Mouse (Mus musculus): Measurements from ENCODE around the gene Ell. TPM values are rescaled to one million over a fixed set of nuclear protein-coding genes. Genes with fewer than 3 reads are reported as not detected.

The Ell gene
- polyA plus RNA-seq, 1 experiment = 12.4 TPM

- H3K9me3 ChIP-seq (replicated peaks; ENCODE audit: control insufficient read depth, insufficient read depth, low read length, poor library complexity, severe bottlenecking) = no peaks in the 10 kb centered on the region
- H3K9ac ChIP-seq (ENCODE audit: low read depth, poor library complexity, severe bottlenecking) = peak overlapping the region; percentile 36
- no peaks in the 10 kb centered on the region for H3K36me3 ChIP-seq (ENCODE audit: control insufficient read depth, insufficient read depth, low read length, poor library complexity, severe bottlenecking)
- H3K27ac ChIP-seq (ENCODE audit: insufficient read depth, low read length) = peak overlapping the region; percentile 87
- TF ChIP-seq CTCF (IDR thresholded peaks at IDR 0.05; ENCODE audit: low read depth, low read length) = no peak
- peak; percentile 67; the same call in 1 of the 2 replicates for TF ChIP-seq EP300 (IDR thresholded peaks at IDR 0.05; ENCODE audit: insufficient read depth, low read depth, low read length)
- TF ChIP-seq POLR2A (IDR thresholded peaks at IDR 0.05; ENCODE audit: insufficient read depth, low read length) = peak; percentile 82
- H3K4me1 ChIP-seq (ENCODE audit: control insufficient read depth, insufficient read depth, low read length) = peaks cover 4% of the 10 kb centered on the region
- H3K4me3 ChIP-seq (ENCODE audit: low read depth, low read length) = peak overlapping the region; percentile 33
- no peaks in the 10 kb centered on the region for H3K27me3 ChIP-seq (ENCODE audit: control insufficient read depth, insufficient read depth, low read length, poor library complexity, severe bottlenecking)
Measured at GRCm38 (mm10) chr8:70618888-70619334, 79.7 kb downstream of the Ell start.

- H3K4me1 ChIP-seq (ENCODE audit: control insufficient read depth, insufficient read depth, low read length) = peaks cover 4% of the 10 kb centered on the region
- no peaks in the 10 kb centered on the region for H3K27me3 ChIP-seq (ENCODE audit: control insufficient read depth, insufficient read depth, low read length, poor library complexity, severe bottlenecking)
- no peak overlapping the region for H3K27ac ChIP-seq (ENCODE audit: insufficient read depth, low read length)
- TF ChIP-seq CTCF (IDR thresholded peaks at IDR 0.05; ENCODE audit: low read depth, low read length) (no peak), EP300 (IDR thresholded peaks at IDR 0.05; ENCODE audit: insufficient read depth, low read depth, low read length) (no peak), POLR2A (IDR thresholded peaks at IDR 0.05; ENCODE audit: insufficient read depth, low read length) (no peak)
- H3K4me3 ChIP-seq (ENCODE audit: low read depth, low read length) = no peak overlapping the region
- H3K9ac ChIP-seq (ENCODE audit: low read depth, poor library complexity, severe bottlenecking) = no peak overlapping the region
- H3K36me3 ChIP-seq (ENCODE audit: control insufficient read depth, insufficient read depth, low read length, poor library complexity, severe bottlenecking) = no peaks in the 10 kb centered on the region
- H3K9me3 ChIP-seq (replicated peaks; ENCODE audit: control insufficient read depth, insufficient read depth, low read length, poor library complexity, severe bottlenecking) = 0 out of 2 replicates have a peak, but pooled peaks cover 2% of the 10 kb centered on the region
Measured at GRCm38 (mm10) chr8:70622220-70622619, 83.0 kb downstream of the Ell start.

- no peak for TF ChIP-seq POLR2A (IDR thresholded peaks at IDR 0.05; ENCODE audit: insufficient read depth, low read length)
- peak; percentile 74 for TF ChIP-seq CTCF (IDR thresholded peaks at IDR 0.05; ENCODE audit: low read depth, low read length)
- Histone ChIP-seq H3K36me3 (ENCODE audit: control insufficient read depth, insufficient read depth, low read length, poor library complexity, severe bottlenecking) (no peaks in the 10 kb centered on the region), H3K27ac (ENCODE audit: insufficient read depth, low read length) (no peak overlapping the region), H3K4me1 (ENCODE audit: control insufficient read depth, insufficient read depth, low read length) (no peaks in the 10 kb centered on the region), H3K27me3 (ENCODE audit: control insufficient read depth, insufficient read depth, low read length, poor library complexity, severe bottlenecking) (no peaks in the 10 kb centered on the region), H3K9me3 (replicated peaks; ENCODE audit: control insufficient read depth, insufficient read depth, low read length, poor library complexity, severe bottlenecking) (0 out of 2 replicates have a peak, but pooled peaks cover 2% of the 10 kb centered on the region), H3K4me3 (ENCODE audit: low read depth, low read length) (no peak overlapping the region), H3K9ac (ENCODE audit: low read depth, poor library complexity, severe bottlenecking) (peak overlapping the region; percentile 45)
Measured at GRCm38 (mm10) chr8:70625104-70625503, 85.8 kb downstream of the Ell start.

- H3K27ac ChIP-seq (ENCODE audit: insufficient read depth, low read length) = no peak overlapping the region
- TF ChIP-seq EP300 (IDR thresholded peaks at IDR 0.05; ENCODE audit: insufficient read depth, low read depth, low read length) (no peak), CTCF (IDR thresholded peaks at IDR 0.05; ENCODE audit: low read depth, low read length) (no peak)
- no peaks in the 10 kb centered on the region for H3K36me3 ChIP-seq (ENCODE audit: control insufficient read depth, insufficient read depth, low read length, poor library complexity, severe bottlenecking)
- H3K9ac ChIP-seq (ENCODE audit: low read depth, poor library complexity, severe bottlenecking) = no peak overlapping the region
- no peak overlapping the region for H3K4me3 ChIP-seq (ENCODE audit: low read depth, low read length)
- H3K9me3 ChIP-seq (replicated peaks; ENCODE audit: control insufficient read depth, insufficient read depth, low read length, poor library complexity, severe bottlenecking) = 0 out of 2 replicates have a peak, but pooled peaks cover 2% of the 10 kb centered on the region
- no peaks in the 10 kb centered on the region for H3K27me3 ChIP-seq (ENCODE audit: control insufficient read depth, insufficient read depth, low read length, poor library complexity, severe bottlenecking)
- no peaks in the 10 kb centered on the region for H3K4me1 ChIP-seq (ENCODE audit: control insufficient read depth, insufficient read depth, low read length)
Measured at GRCm38 (mm10) chr8:70627041-70627440, 87.8 kb downstream of the Ell start.

- Histone ChIP-seq H3K9me3 (replicated peaks; ENCODE audit: control insufficient read depth, insufficient read depth, low read length, poor library complexity, severe bottlenecking) (0 out of 2 replicates have a peak, but pooled peaks cover 2% of the 10 kb centered on the region), H3K4me3 (ENCODE audit: low read depth, low read length) (no peak overlapping the region), H3K9ac (ENCODE audit: low read depth, poor library complexity, severe bottlenecking) (peak overlapping the region; percentile 69; the same call in 1 of the 2 replicates), H3K4me1 (ENCODE audit: control insufficient read depth, insufficient read depth, low read length) (peaks cover 4% of the 10 kb centered on the region), H3K27me3 (ENCODE audit: control insufficient read depth, insufficient read depth, low read length, poor library complexity, severe bottlenecking) (no peaks in the 10 kb centered on the region), H3K36me3 (ENCODE audit: control insufficient read depth, insufficient read depth, low read length, poor library complexity, severe bottlenecking) (no peaks in the 10 kb centered on the region), H3K27ac (ENCODE audit: insufficient read depth, low read length) (no peak overlapping the region)
- TF ChIP-seq POLR2A (IDR thresholded peaks at IDR 0.05; ENCODE audit: insufficient read depth, low read length) = no peak
Measured at GRCm38 (mm10) chr8:70628986-70629490, 89.8 kb downstream of the Ell start.

- Histone ChIP-seq H3K36me3 (ENCODE audit: control insufficient read depth, insufficient read depth, low read length, poor library complexity, severe bottlenecking) (no peaks in the 10 kb centered on the region), H3K9me3 (replicated peaks; ENCODE audit: control insufficient read depth, insufficient read depth, low read length, poor library complexity, severe bottlenecking) (0 out of 2 replicates have a peak, but pooled peaks cover under 1% of the 10 kb centered on the region), H3K9ac (ENCODE audit: low read depth, poor library complexity, severe bottlenecking) (peak overlapping the region; percentile 69), H3K27ac (ENCODE audit: insufficient read depth, low read length) (peak overlapping the region; percentile 82), H3K27me3 (ENCODE audit: control insufficient read depth, insufficient read depth, low read length, poor library complexity, severe bottlenecking) (no peaks in the 10 kb centered on the region), H3K4me1 (ENCODE audit: control insufficient read depth, insufficient read depth, low read length) (peaks cover 4% of the 10 kb centered on the region), H3K4me3 (ENCODE audit: low read depth, low read length) (peak overlapping the region; percentile 62)
- peak; percentile 100 for TF ChIP-seq CTCF (IDR thresholded peaks at IDR 0.05; ENCODE audit: low read depth, low read length)
- TF ChIP-seq POLR2A (IDR thresholded peaks at IDR 0.05; ENCODE audit: insufficient read depth, low read length) = no peak
- peak; percentile 64; the same call in 1 of the 2 replicates for TF ChIP-seq EP300 (IDR thresholded peaks at IDR 0.05; ENCODE audit: insufficient read depth, low read depth, low read length)
Measured at GRCm38 (mm10) chr8:70629574-70630531, 90.6 kb downstream of the Ell start.
